Mouse (Mus musculus) forebrain, embryonic 14.5 days (tissue): ENCODE measurements at regions not wholly inside any gene's neighbourhood (a gene's known extent, or its start where the extent isn't known, plus 50 kb on each side); places are given as distances from the start of the nearest gene placed in this dataset.

Source experiments
- ATAC-seq: fragments of 200-750 bp; cut with Nextera tagmentation; 2 replicates; pipeline ENCODE4 v1.8.0; 2017; ENCODE audit warnings: mild to moderate bottlenecking, moderate library complexity
- DNase-seq: peaks from one replicate; pipeline ENCODE4 v3.0.0-alpha.2; 2015; ENCODE audit warnings: low spot score
- H3K27ac ChIP-seq: fragments of 300-500 bp; sonication (generic); 2 replicates; pipeline ENCODE4 v1.5.1; 2014; ENCODE audit warnings: low read depth, mild to moderate bottlenecking, control low read depth, low read length, moderate library complexity
- H3K27me3 ChIP-seq: fragments of 300-500 bp; sonication (generic); replicated peaks from 2 replicates; pipeline ENCODE4 v1.6.1; 2014; ENCODE audit warnings: low read length, control low read depth, mixed read lengths; ENCODE audit not compliant: control insufficient read depth, insufficient read depth
- H3K36me3 ChIP-seq: fragments of 300-500 bp; sonication (generic); 2 replicates; pipeline ENCODE4 v1.6.1; 2014; ENCODE audit warnings: low read length, control low read depth; ENCODE audit not compliant: control insufficient read depth, insufficient read depth
- H3K4me1 ChIP-seq: fragments of 300-500 bp; sonication (generic); 2 replicates; pipeline ENCODE4 v1.6.1; 2014; ENCODE audit warnings: antibody characterized with exemption, low read length, control low read depth; ENCODE audit not compliant: control insufficient read depth, insufficient read depth
- H3K4me2 ChIP-seq: fragments of 300-500 bp; sonication (generic); 2 replicates; pipeline ENCODE4 v1.6.1; 2014; ENCODE audit warnings: mild to moderate bottlenecking, control low read depth, low read length
- H3K4me3 ChIP-seq: fragments of 300-500 bp; sonication (generic); 2 replicates; pipeline ENCODE4 v1.5.1; 2014; ENCODE audit warnings: low read depth, low read length, control low read depth
- H3K9ac ChIP-seq: fragments of 300-500 bp; sonication (generic); 2 replicates; pipeline ENCODE4 v1.6.1; 2014; ENCODE audit warnings: mild to moderate bottlenecking, low read length, control low read depth, moderate library complexity
- H3K9me3 ChIP-seq: fragments of 300-500 bp; sonication (generic); replicated peaks from 2 replicates; pipeline ENCODE4 v1.6.1; 2016; ENCODE audit warnings: low read length, control low read depth, mixed read lengths; ENCODE audit not compliant: control insufficient read depth
- WGBS: fragments of 180-500 bp; shearing (Covaris S2); extraction: QIAGEN DNeasy Blood & Tissue Kit; methylation state at CpG from one replicate; pipeline ENCODE4 v1.1.7; 2014; 5-methylcytosine and 5-hydroxymethylcytosine counted together

DNA sequence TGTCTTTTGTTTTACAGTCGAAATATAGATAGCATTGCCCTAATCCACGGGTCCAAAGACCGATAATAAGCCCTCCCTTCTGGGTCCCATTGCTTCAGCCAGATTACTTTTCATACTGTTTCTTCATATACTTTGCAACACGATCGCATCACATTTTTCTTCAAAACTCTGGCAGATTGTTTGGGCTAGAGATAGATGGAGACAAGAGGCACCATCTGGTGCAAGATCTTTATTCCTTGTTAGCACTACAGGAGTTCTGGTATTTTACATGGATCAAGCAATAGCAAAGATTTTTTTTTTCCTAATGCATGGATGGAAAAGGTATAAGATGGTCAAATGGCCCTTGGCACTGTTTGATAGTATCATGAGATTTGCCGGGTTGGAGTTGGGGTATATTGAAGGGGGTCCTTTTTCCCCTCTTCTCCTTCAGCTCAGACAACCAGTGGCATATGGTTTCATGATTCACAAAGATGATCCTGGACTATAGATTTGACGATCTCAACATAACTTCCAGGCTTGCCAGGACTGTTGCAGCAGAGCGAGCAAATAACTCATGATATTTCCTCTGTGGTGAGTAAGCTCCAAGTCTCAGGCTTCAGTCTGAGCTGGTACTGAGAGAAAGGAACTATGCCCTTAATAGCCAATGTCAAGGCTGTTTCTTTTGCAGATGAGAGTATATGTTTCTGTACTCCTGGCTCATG is 127.6 kb upstream of the Mef2c start:
- ATAC-seq (no peak), DNase-seq (peak; percentile 15)
- Histone ChIP-seq H3K4me2 (no peak overlapping the region), H3K27me3 (no peaks in the 10 kb centered on the region), H3K36me3 (no peaks in the 10 kb centered on the region), H3K4me3 (no peak overlapping the region), H3K9me3 (no peaks in the 10 kb centered on the region), H3K27ac (no peak overlapping the region), H3K4me1 (no peaks in the 10 kb centered on the region), H3K9ac (no peak overlapping the region)
- WGBS = 86% methylated on average over 8 of the region's 8 CpGs

DNA sequence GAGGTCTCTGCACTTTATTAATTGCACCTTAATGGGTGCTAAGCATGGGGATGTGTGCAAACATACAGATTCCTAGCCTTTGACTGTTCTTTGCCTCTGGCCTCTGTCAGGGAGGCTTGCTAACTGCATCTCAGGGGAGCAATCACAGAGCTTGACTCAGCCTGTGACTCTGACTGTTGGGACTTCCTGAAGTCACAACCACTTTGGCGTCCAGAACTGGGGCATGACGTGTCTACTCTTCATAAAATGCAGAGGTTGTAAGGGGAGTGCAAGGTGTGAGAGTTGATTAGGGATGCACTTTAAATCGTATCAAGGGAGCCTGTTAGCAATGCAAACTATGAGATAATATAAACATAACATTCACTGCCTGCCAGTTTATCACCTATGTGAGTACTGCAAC is 125.2 kb upstream of the Mef2c start:
- Histone ChIP-seq H3K9me3 (no peaks in the 10 kb centered on the region), H3K4me2 (no peak overlapping the region), H3K27ac (no peak overlapping the region), H3K4me1 (no peaks in the 10 kb centered on the region), H3K27me3 (no peaks in the 10 kb centered on the region), H3K9ac (no peak overlapping the region), H3K4me3 (no peak overlapping the region), H3K36me3 (no peaks in the 10 kb centered on the region)
- 80% methylated on average over 3 of the region's 3 CpGs for WGBS
- DNase-seq (no peak), ATAC-seq (no peak)

DNA sequence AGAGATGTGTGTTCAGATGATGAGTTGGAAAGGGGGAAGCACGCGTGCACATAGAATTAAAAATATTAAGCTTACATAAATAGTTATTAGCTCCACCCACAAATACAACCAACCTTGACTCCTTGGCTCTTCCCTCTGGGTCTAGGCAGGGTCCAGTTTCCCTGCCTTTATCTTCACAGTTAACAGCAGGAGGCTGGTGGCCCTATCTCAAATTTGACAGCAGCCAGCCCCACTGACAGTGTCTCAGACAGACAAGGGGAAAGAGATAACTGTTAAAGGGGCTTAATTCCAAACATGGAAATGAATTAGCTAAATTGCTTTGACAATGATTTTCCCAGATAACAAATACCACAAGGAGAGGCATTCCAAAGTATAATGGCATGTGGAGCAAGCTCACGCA is 121.2 kb upstream of the Mef2c start:
- no peak for ATAC-seq
- Histone ChIP-seq H3K27ac (no peak overlapping the region), H3K27me3 (no peaks in the 10 kb centered on the region), H3K9ac (no peak overlapping the region), H3K4me2 (no peak overlapping the region), H3K36me3 (no peaks in the 10 kb centered on the region), H3K4me3 (no peak overlapping the region), H3K9me3 (no peaks in the 10 kb centered on the region), H3K4me1 (no peaks in the 10 kb centered on the region)
- DNase-seq = no peak
- 82% methylated on average over 3 of the region's 3 CpGs for WGBS

DNA sequence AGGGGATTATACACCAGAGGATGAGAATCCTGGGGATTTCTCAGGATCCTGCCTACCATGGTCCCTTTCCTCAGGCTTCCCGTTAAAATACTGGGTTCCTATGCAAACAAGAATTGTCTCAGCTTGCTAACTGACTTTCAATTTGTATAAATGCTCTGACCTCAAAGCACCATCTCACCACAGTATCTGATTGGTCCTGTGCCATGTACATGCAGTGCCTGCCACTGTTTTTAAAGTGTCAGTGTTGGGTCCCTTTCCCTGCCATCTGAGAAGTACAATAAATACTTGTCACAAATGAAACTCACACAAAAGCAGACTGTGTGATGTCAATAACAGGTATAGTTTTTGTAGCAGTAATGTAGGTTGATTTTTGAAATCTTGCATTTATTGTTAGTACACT is 109.1 kb upstream of the Mef2c start:
- Histone ChIP-seq H3K4me2 (no peak overlapping the region), H3K27ac (no peak overlapping the region), H3K4me1 (no peaks in the 10 kb centered on the region), H3K9ac (no peak overlapping the region), H3K36me3 (no peaks in the 10 kb centered on the region), H3K27me3 (no peaks in the 10 kb centered on the region), H3K4me3 (no peak overlapping the region), H3K9me3 (no peaks in the 10 kb centered on the region)
- DNase-seq = no peak
- 26% methylated on average over 1 of the region's 1 CpGs for WGBS
- ATAC-seq = no peak

DNA sequence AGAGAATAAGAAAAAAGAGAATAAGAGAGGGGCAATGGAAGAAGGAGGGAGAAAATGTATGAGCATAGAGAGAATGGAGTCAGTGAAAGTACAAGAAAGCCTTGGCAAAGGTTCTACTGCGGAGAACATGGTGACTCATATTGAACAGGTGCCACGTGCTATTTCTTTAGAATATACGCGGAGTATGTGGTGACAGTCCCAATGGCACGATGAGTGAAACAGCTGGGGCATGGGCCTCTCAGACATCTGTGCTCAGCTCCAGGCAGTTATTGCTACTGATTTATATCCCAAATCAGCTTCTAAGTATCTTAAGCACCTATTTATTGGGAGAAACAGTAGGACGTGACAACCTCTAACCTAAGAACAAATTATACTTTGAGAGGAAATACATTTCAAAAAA is 104.5 kb upstream of the Mef2c start:
- H3K36me3 ChIP-seq = no peaks in the 10 kb centered on the region
- H3K9ac ChIP-seq = no peak overlapping the region
- H3K4me2 ChIP-seq = no peak overlapping the region
- DNase-seq (no peak), ATAC-seq (no peak)
- H3K27me3 ChIP-seq = no peaks in the 10 kb centered on the region
- no peaks in the 10 kb centered on the region for H3K4me1 ChIP-seq
- WGBS = 91% methylated on average over 6 of the region's 6 CpGs
- no peak overlapping the region for H3K4me3 ChIP-seq
- no peaks in the 10 kb centered on the region for H3K9me3 ChIP-seq
- H3K27ac ChIP-seq = no peak overlapping the region

DNA sequence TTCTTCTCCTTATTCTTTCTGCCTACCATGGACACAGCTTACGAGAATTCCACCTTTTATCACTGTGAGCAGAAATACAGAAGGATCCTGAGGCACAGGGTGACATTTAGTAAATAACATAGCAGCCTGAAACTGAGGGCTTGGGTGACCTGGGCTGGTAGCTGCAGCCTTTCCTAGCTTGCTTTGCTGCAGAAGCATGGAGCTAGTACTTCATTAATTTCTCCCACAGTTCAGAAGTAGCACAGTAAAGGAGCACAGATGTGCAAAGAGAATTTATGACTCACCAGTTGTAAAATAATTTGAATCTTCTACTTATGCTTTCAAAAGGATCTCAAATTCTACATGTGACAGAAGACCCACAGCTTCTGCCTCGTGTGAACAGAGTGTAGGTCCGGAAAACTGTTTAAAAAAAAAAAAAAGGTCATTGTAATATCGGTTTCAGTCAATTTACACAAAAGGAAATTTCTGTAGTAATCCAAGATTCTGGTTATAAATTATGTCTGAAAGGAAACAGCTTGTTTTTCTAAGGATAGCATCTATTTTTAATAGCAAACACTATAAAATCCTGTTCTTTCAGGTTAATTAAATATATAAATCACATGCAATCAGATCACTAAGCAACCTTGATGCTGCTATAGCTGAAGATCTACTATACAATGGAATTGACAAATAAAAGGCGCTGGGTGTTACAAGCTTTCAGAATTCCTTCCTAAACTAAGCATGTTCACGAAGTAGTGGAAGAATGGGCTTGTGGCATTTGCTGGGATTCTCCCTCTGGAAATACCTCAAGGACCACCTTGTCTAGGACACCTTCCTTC is 64.0 kb upstream of the Mef2c start:
- ATAC-seq (no peak), DNase-seq (no peak)
- Histone ChIP-seq H3K4me2 (no peak overlapping the region), H3K4me3 (no peak overlapping the region), H3K9me3 (no peaks in the 10 kb centered on the region), H3K27me3 (no peaks in the 10 kb centered on the region), H3K4me1 (no peaks in the 10 kb centered on the region), H3K9ac (no peak overlapping the region), H3K36me3 (no peaks in the 10 kb centered on the region), H3K27ac (no peak overlapping the region)
- WGBS = 82% methylated on average over 6 of the region's 6 CpGs

DNA sequence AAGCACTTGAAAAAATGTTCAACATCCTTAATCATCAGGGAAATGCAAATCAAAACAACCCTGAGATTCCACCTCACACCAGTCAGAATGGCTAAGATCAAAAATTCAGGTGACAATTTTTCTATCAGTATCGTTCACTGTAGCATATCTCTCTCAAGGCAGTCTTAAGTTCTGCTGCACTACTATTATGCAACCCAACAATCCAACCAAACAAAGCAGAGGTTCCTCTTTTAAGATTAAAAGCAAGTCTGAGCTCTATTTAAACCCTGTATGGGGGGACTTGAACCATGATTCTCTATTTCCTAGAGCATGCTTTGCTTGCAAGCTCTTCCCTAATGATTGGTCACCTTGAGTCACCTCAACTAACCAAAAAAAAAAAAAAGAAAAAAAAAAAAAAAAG is 59.6 kb upstream of the Mef2c start:
- 90% methylated on average over 1 of the region's 1 CpGs for WGBS
- H3K9me3 ChIP-seq = no peaks in the 10 kb centered on the region
- no peak for ATAC-seq

DNA sequence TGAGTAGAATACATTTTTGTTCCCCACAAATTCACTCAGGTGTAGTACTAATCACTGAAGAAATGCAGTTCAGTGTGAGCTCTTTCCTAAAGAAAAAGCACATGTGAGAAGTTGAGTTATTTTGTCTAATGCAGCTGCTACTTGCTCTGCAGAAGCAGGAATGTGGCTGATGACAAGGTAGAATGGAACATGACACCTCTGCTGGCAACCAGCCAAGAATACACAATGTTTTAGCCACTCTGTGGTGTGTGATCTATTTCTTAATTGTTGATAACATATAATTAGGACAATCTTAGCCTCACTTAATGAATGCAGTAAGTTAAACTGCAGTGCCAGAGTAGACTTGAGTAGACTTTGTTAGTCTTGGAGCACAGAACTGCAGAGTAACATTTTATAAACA is 53.0 kb upstream of the Mef2c start:
- Histone ChIP-seq H3K9ac (no peak overlapping the region), H3K36me3 (no peaks in the 10 kb centered on the region), H3K4me2 (no peak overlapping the region), H3K9me3 (no peaks in the 10 kb centered on the region), H3K27me3 (no peaks in the 10 kb centered on the region), H3K4me3 (no peak overlapping the region), H3K4me1 (no peaks in the 10 kb centered on the region), H3K27ac (no peak overlapping the region)
- DNase-seq (peak; percentile 33), ATAC-seq (0 out of 2 replicates have a peak, but pooled peaks have one; percentile 26)

More for the DNA sequence above, 59.6 kb upstream of the Mef2c start:
- H3K27me3 ChIP-seq = no peaks in the 10 kb centered on the region
- H3K4me2 ChIP-seq = no peak overlapping the region
- H3K27ac ChIP-seq = no peak overlapping the region
- H3K36me3 ChIP-seq = no peaks in the 10 kb centered on the region
- no peak overlapping the region for H3K9ac ChIP-seq
- H3K4me1 ChIP-seq = no peaks in the 10 kb centered on the region
- DNase-seq = no peak
- no peak overlapping the region for H3K4me3 ChIP-seq

DNA sequence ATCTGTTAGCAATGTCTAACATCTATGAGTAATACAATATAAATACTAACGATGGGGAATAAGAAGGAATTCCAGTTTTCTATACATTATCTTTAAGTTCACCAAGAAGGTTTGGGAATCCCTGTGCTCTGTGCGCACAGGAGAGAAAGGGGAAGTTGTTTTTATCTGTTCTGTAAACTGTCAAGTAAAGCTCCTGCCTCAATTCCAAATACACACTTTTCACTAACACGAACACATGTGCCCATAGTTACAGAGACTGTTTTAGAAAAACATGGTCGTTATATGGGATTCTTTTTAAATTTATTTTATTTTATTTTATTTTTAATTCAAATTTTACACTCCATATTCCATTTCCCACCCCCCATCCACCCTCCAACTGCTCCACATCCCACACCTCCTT is 50.8 kb upstream of the Mef2c start:
- DNase-seq (no peak), ATAC-seq (no peak)
- H3K27ac ChIP-seq = no peak overlapping the region
- 95% methylated on average over 4 of the region's 4 CpGs for WGBS
- H3K27me3 ChIP-seq = no peaks in the 10 kb centered on the region
- H3K9me3 ChIP-seq = no peaks in the 10 kb centered on the region
- no peak overlapping the region for H3K4me2 ChIP-seq
- H3K4me3 ChIP-seq = no peak overlapping the region
- H3K36me3 ChIP-seq = no peaks in the 10 kb centered on the region
- H3K9ac ChIP-seq = no peak overlapping the region
- H3K4me1 ChIP-seq = no peaks in the 10 kb centered on the region
